Comparison of ENCODE assay signal across 29 mouse cellular contexts in the genomic region with DNA sequence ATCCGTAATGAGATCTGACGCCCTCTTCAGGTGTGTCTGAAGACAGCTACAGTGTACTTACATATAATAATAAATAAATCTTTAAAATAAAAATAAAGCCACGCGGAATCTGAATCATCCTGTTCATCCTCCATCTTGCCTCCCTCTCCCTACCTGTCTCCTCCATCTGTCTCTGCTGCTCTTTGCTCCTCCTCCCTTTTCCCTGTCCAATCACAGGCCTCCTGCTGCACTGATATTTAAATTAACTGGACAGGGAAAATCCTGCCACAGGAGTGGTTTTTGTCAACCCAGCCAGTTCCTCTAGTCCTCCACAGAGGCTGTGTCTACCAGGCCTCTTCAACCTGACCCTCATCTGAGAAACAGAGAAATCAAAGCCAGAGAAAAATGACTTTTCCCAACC.
"Had no signal": no experiment of that assay in that cellular context is flagged by ENCODE, and none has a peak within 500 bp of the region (broad histone marks: within the 10 kb centered on the region; RNA-seq: fewer than 3 reads in every experiment).

No protein-coding gene starts in this region.

- DNase-seq: heart, postnatal 10 days; heart, postnatal 14 days; heart, postnatal 36 days; heart, postnatal 4 days; kidney, adult 11 months; kidney, adult 18-20 months; kidney, adult 2 months; kidney, adult 8-10 months; kidney, adult 9 months; kidney, postnatal 10 days; kidney, postnatal 14 days; kidney, postnatal 25 days; kidney, postnatal 36 days; kidney, postnatal 4 days; layer of hippocampus, adult 9-11 months; layer of hippocampus, postnatal 36 days had no signal

- H3K4me3 ChIP-seq: heart, embryonic 13.5 days; heart, embryonic 15.5 days; hindbrain, embryonic 10.5 days; hindbrain, embryonic 12.5 days; hindbrain, embryonic 13.5 days; hindbrain, embryonic 15.5 days; intestine, embryonic 15.5 days; kidney, embryonic 15.5 days; layer of hippocampus, adult 2 months; left cerebral cortex, adult 2 months had no signal

- H3K9ac ChIP-seq: heart, embryonic 13.5 days; heart, embryonic 15.5 days; hindbrain, embryonic 12.5 days; hindbrain, embryonic 13.5 days; hindbrain, embryonic 14.5 days; hindbrain, embryonic 15.5 days; intestine, embryonic 15.5 days; kidney, embryonic 15.5 days had no signal

- H3K9me3 ChIP-seq: heart, embryonic 13.5 days; heart, embryonic 15.5 days; hindbrain, embryonic 10.5 days; hindbrain, embryonic 12.5 days; hindbrain, embryonic 13.5 days; hindbrain, embryonic 15.5 days; intestine, embryonic 15.5 days; kidney, embryonic 15.5 days had no signal

- H3K27ac ChIP-seq: heart, embryonic 13.5 days; heart, embryonic 15.5 days; hindbrain, embryonic 10.5 days; hindbrain, embryonic 12.5 days; hindbrain, embryonic 13.5 days; hindbrain, embryonic 14.5 days; hindbrain, embryonic 15.5 days; hindbrain, postnatal 0 days; intestine, embryonic 15.5 days; kidney, embryonic 15.5 days; kidney, postnatal 0 days; layer of hippocampus, adult 2 months; left cerebral cortex, adult 2 months had no signal

- H3K36me3 ChIP-seq: heart, embryonic 13.5 days; heart, embryonic 15.5 days; hindbrain, embryonic 10.5 days; hindbrain, embryonic 12.5 days; hindbrain, embryonic 13.5 days; hindbrain, embryonic 15.5 days; intestine, embryonic 15.5 days; kidney, embryonic 15.5 days had no signal

- H3K4me2 ChIP-seq: heart, embryonic 13.5 days; heart, embryonic 15.5 days; hindbrain, embryonic 12.5 days; hindbrain, embryonic 13.5 days; hindbrain, embryonic 14.5 days; hindbrain, embryonic 15.5 days; intestine, embryonic 15.5 days; kidney, embryonic 15.5 days had no signal

- H3K27me3 ChIP-seq: heart, embryonic 13.5 days; heart, embryonic 15.5 days; hindbrain, embryonic 13.5 days; hindbrain, embryonic 15.5 days; intestine, embryonic 15.5 days; kidney, embryonic 15.5 days had no signal
